Mouse (Mus musculus) embryonic facial prominence, embryonic 12.5 days (tissue): ENCODE data around the gene Tfrc. TPM values are rescaled to one million over a fixed set of nuclear protein-coding genes. Genes with fewer than 3 reads are reported as not detected.
A peak's percentile ranks its signal among the peaks of the same experiment; 100 is the strongest.

ENCODE experiments used
- ATAC-seq: fragments of 200-750 bp; cut with Nextera tagmentation; 2 replicates; pipeline ENCODE4 v1.8.0; 2017; ENCODE audit not compliant: insufficient number of reproducible peaks, insufficient read depth, low FRiP score, low TSS enrichment
- H3K27ac ChIP-seq: fragments of 300-500 bp; sonication (generic); 2 replicates; pipeline ENCODE4 v1.5.1; 2016; ENCODE audit warnings: mild to moderate bottlenecking
- H3K27me3 ChIP-seq: fragments of 300-500 bp; sonication (generic); 2 replicates; pipeline ENCODE4 v1.6.1; 2016; ENCODE audit warnings: mild to moderate bottlenecking, moderate library complexity
- H3K36me3 ChIP-seq: fragments of 300-500 bp; sonication (generic); 2 replicates; pipeline ENCODE4 v1.6.1; 2016; ENCODE audit warnings: mild to moderate bottlenecking
- H3K4me1 ChIP-seq: fragments of 300-500 bp; sonication (generic); 2 replicates; pipeline ENCODE4 v1.6.1; 2016
- H3K4me2 ChIP-seq: fragments of 300-500 bp; sonication (generic); replicated peaks from 2 replicates; pipeline ENCODE4 v1.6.1; 2016; ENCODE audit warnings: mild to moderate bottlenecking, moderate library complexity
- H3K4me3 ChIP-seq: fragments of 300-500 bp; sonication (generic); 2 replicates; pipeline ENCODE4 v1.5.1; 2016; ENCODE audit warnings: mild to moderate bottlenecking
- H3K9ac ChIP-seq: fragments of 300-500 bp; sonication (generic); 2 replicates; pipeline ENCODE4 v1.6.1; 2016; ENCODE audit warnings: mild to moderate bottlenecking, moderate library complexity
- H3K9me3 ChIP-seq: fragments of 300-500 bp; sonication (generic); 2 replicates; pipeline ENCODE4 v1.6.1; 2016; ENCODE audit warnings: mild to moderate bottlenecking, moderate library complexity
- WGBS: fragments of 180-500 bp; shearing (Covaris S2); methylation state at CpG from one replicate; pipeline ENCODE4 v1.1.7; 2016; 5-methylcytosine and 5-hydroxymethylcytosine counted together
- polyA plus RNA-seq: library from polyadenylated mRNA; unstranded; fragments of >200 nt; fragmentation: Nextera tagmentation; extraction: Ambion mirVana; gene quantifications from 2 replicates; pipeline ENCODE4 v1.2.1, GENCODE M21; 2016

Gene Tfrc
- polyA plus RNA-seq, 1 experiment from 2014 or later: 32.7 TPM

GRCm38 (mm10) chr16:32594701-32595100, 14.0 kb upstream of the Tfrc start:
- no peak for ATAC-seq
- no peak overlapping the region for H3K4me2 ChIP-seq
- no peaks in the 10 kb centered on the region for H3K4me1 ChIP-seq
- H3K9me3 ChIP-seq: no peaks in the 10 kb centered on the region
- H3K36me3 ChIP-seq: no peaks in the 10 kb centered on the region
- H3K9ac ChIP-seq: no peak overlapping the region
- 52% methylated on average over 5 of the region's 5 CpGs for WGBS
- H3K27ac ChIP-seq: no peak overlapping the region
- H3K27me3 ChIP-seq: no peaks in the 10 kb centered on the region
- H3K4me3 ChIP-seq: no peak overlapping the region

GRCm38 (mm10) chr16:32595142-32595855, 13.4 kb upstream of the Tfrc start:
- Histone ChIP-seq H3K27ac (no peak overlapping the region), H3K4me3 (no peak overlapping the region), H3K27me3 (no peaks in the 10 kb centered on the region), H3K4me1 (no peaks in the 10 kb centered on the region), H3K9ac (no peak overlapping the region), H3K4me2 (no peak overlapping the region), H3K36me3 (no peaks in the 10 kb centered on the region), H3K9me3 (no peaks in the 10 kb centered on the region)
- no peak for ATAC-seq
- 89% methylated on average over 10 of the region's 10 CpGs for WGBS

- H3K4me3 ChIP-seq: no peak overlapping the region
- 44% methylated on average over 4 of the region's 4 CpGs for WGBS
- no peak overlapping the region for H3K9ac ChIP-seq
- H3K4me1 ChIP-seq: no peaks in the 10 kb centered on the region
- no peaks in the 10 kb centered on the region for H3K27me3 ChIP-seq
- peak overlapping the region; percentile 23; the same call in 1 of the 2 replicates for H3K27ac ChIP-seq
- H3K36me3 ChIP-seq: no peaks in the 10 kb centered on the region
- no peak for ATAC-seq
- no peaks in the 10 kb centered on the region for H3K9me3 ChIP-seq
- no peak overlapping the region for H3K4me2 ChIP-seq
Measured at GRCm38 (mm10) chr16:32597909-32598381, 10.8 kb upstream of the Tfrc start.

DNA sequence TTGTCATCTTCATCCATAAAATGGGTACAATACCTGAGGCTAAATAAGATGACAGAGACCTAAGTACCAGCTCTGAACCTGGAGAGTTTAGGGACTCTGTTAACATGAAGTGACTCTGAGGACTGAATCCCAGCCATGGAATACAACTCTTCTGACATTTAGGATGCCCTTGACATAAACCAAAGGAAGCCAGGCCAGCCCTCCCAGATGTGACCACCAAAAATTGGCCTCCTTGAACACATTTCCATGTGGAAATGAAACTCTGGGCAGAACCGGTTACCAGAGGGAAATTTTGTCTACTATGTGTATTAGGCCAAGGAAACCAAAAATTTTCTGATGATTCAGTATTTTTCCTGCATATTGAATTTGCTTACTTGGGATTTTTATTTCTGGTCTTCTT, 9.6 kb upstream of the Tfrc start:
- no peak for ATAC-seq
- H3K9ac ChIP-seq: no peak overlapping the region

GRCm38 (mm10) chr16:32602193-32602685, 6.5 kb upstream of the Tfrc start:
- H3K9me3 ChIP-seq: no peaks in the 10 kb centered on the region
- no peak for ATAC-seq
- no peaks in the 10 kb centered on the region for H3K36me3 ChIP-seq
- no peak overlapping the region for H3K9ac ChIP-seq
- H3K27ac ChIP-seq: no peak overlapping the region
- H3K4me3 ChIP-seq: no peak overlapping the region
- H3K4me1 ChIP-seq: no peaks in the 10 kb centered on the region
- H3K27me3 ChIP-seq: no peaks in the 10 kb centered on the region
- 76% methylated on average over 3 of the region's 3 CpGs for WGBS
- no peak overlapping the region for H3K4me2 ChIP-seq

More for the DNA sequence above, 9.6 kb upstream of the Tfrc start:
- Histone ChIP-seq H3K9me3 (no peaks in the 10 kb centered on the region), H3K4me2 (no peak overlapping the region), H3K27me3 (no peaks in the 10 kb centered on the region), H3K4me1 (no peaks in the 10 kb centered on the region), H3K4me3 (no peak overlapping the region), H3K27ac (no peak overlapping the region), H3K36me3 (no peaks in the 10 kb centered on the region)
- WGBS: 91% methylated on average over 1 of the region's 1 CpGs

GRCm38 (mm10) chr16:32607562-32608343, 967 bp upstream of the Tfrc start:
- H3K27ac ChIP-seq: no peak overlapping the region
- ATAC-seq: no peak
- H3K9me3 ChIP-seq: no peaks in the 10 kb centered on the region
- H3K9ac ChIP-seq: no peak overlapping the region
- no peaks in the 10 kb centered on the region for H3K27me3 ChIP-seq
- H3K4me2 ChIP-seq: peak overlapping the region; percentile 83; the same call in 1 of the 2 replicates
- H3K4me3 ChIP-seq: no peak overlapping the region; the same call in 1 of the 2 replicates
- WGBS: 64% methylated on average over 7 of the region's 7 CpGs
- no peaks in the 10 kb centered on the region for H3K36me3 ChIP-seq
- H3K4me1 ChIP-seq: peaks cover 9% of the 10 kb centered on the region; the same call in 1 of the 2 replicates

GRCm38 (mm10) chr16:32608344-32608711, 392 bp upstream of the Tfrc start:
- Histone ChIP-seq H3K4me2 (peak overlapping the region; percentile 83), H3K9me3 (no peaks in the 10 kb centered on the region), H3K36me3 (no peaks in the 10 kb centered on the region), H3K9ac (peak overlapping the region; percentile 47), H3K4me1 (peaks cover 9% of the 10 kb centered on the region; the same call in 1 of the 2 replicates), H3K4me3 (peak overlapping the region; percentile 87), H3K27me3 (no peaks in the 10 kb centered on the region), H3K27ac (no peak overlapping the region)
- no peak for ATAC-seq
- 10% methylated on average over 8 of the region's 8 CpGs for WGBS

- Histone ChIP-seq H3K9me3 (no peaks in the 10 kb centered on the region), H3K27me3 (no peaks in the 10 kb centered on the region), H3K4me3 (peak overlapping the region; percentile 87), H3K36me3 (no peaks in the 10 kb centered on the region; the same call in 1 of the 2 replicates), H3K4me2 (peak overlapping the region; percentile 83), H3K4me1 (peaks cover 9% of the 10 kb centered on the region; the same call in 1 of the 2 replicates), H3K27ac (peak overlapping the region; percentile 91), H3K9ac (peak overlapping the region; percentile 80)
- WGBS: under 1% methylated on average over 14 of the region's 14 CpGs
- no peak for ATAC-seq
Measured at GRCm38 (mm10) chr16:32609401-32609779, 670 bp downstream of the Tfrc start.

GRCm38 (mm10) chr16:32610460-32611255, 1.9 kb downstream of the Tfrc start:
- H3K9ac ChIP-seq: no peak overlapping the region
- no peak overlapping the region for H3K27ac ChIP-seq
- no peaks in the 10 kb centered on the region for H3K9me3 ChIP-seq
- H3K4me2 ChIP-seq: peak overlapping the region; percentile 83
- peaks cover 7% of the 10 kb centered on the region for H3K36me3 ChIP-seq
- no peaks in the 10 kb centered on the region for H3K27me3 ChIP-seq
- H3K4me3 ChIP-seq: peak overlapping the region; percentile 87; the same call in 1 of the 2 replicates
- no peak for ATAC-seq
- WGBS: 77% methylated on average over 5 of the region's 5 CpGs
- peaks cover 9% of the 10 kb centered on the region; the same call in 1 of the 2 replicates for H3K4me1 ChIP-seq

DNA sequence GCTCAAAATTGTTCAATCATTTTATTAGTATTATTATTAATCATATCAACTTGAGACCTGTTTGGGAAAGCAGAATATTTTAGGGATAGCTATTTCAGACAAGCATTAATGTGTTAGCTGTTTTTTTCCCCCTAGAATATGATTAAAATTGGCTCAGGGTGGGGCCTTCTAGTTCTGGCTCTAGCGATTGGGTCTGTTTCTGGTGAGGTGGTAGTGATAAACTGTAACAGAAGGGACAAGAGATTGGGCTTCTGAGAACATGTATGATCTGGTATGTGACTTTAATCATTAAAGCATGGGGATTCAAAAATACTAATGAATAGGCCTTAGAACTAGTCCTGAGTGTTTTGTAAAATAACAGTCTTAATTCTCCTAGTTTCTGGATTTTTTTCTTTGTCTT, 3.3 kb downstream of the Tfrc start:
- Histone ChIP-seq H3K9ac (no peak overlapping the region), H3K4me3 (no peak overlapping the region), H3K36me3 (peaks cover 7% of the 10 kb centered on the region), H3K27ac (no peak overlapping the region), H3K4me1 (peaks cover 9% of the 10 kb centered on the region; the same call in 1 of the 2 replicates), H3K9me3 (no peaks in the 10 kb centered on the region), H3K4me2 (no peak overlapping the region), H3K27me3 (no peaks in the 10 kb centered on the region)
- no peak for ATAC-seq
- 76% methylated on average over 1 of the region's 1 CpGs for WGBS

GRCm38 (mm10) chr16:32613269-32613834, 4.6 kb downstream of the Tfrc start:
- Histone ChIP-seq H3K4me1 (peaks cover 9% of the 10 kb centered on the region; the same call in 1 of the 2 replicates), H3K9ac (no peak overlapping the region), H3K4me3 (no peak overlapping the region), H3K27me3 (no peaks in the 10 kb centered on the region), H3K9me3 (no peaks in the 10 kb centered on the region), H3K27ac (no peak overlapping the region), H3K4me2 (no peak overlapping the region), H3K36me3 (peaks cover 7% of the 10 kb centered on the region)
- no peak for ATAC-seq
- whole genome bisulfite sequencing: 74% methylated on average over 3 of the region's 3 CpGs
